Comparison of ENCODE assay signal across 22 mouse cellular contexts in the genomic region with DNA sequence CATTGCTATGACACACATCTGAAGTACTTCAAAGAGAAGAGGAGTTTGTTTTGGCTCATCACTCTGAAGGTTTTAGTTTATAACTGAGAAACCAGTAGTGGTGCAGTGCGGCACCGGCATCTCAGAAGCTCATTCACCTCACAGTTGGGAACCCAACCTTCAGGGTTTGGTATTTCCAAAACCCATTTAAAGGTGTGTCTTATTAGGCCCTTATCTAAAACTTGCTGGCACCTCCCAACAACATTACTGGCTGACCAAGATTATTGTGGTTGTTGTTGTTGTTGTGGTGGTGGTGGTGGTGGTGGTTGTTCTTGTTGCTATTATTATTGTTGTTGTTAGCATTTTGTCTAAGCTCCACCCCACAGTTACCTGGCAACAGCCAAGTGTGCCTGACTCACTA. TPM values are rescaled to one million over a fixed set of nuclear protein-coding genes. Genes with fewer than 3 reads are reported as not detected.
DNase-seq lines count a peak whose midpoint lies in the region; ATAC-seq and TF ChIP-seq lines count a peak whose summit lies in the region.
"Had no signal": no experiment of that assay in that cellular context is flagged by ENCODE, and none has a peak within 500 bp of the region (broad histone marks: within the 10 kb centered on the region; RNA-seq: fewer than 3 reads in every experiment).

No protein-coding gene starts in this region.

- H3K4me1 ChIP-seq in heart, embryonic 10.5 days = peaks cover 5% of the 10 kb centered on the region; the same call in 1 of the 2 replicates
- H3K4me1 ChIP-seq in heart, adult 2 months (ENCODE audit: control insufficient read depth, insufficient read depth, low read length) = no peaks in the 10 kb centered on the region; the same call in 1 of the 2 replicates
- H3K4me1 ChIP-seq in liver, embryonic 11.5 days (replicated peaks; ENCODE audit: control insufficient read depth, insufficient read depth, low read length) = peaks cover 8% of the 10 kb centered on the region
- peaks cover 44% of the 10 kb centered on the region for H3K4me1 ChIP-seq in liver, embryonic 15.5 days (replicated peaks)
- H3K4me1 ChIP-seq: embryonic facial prominence, embryonic 15.5 days had no signal

- no peak for TF ChIP-seq EP300 in heart, adult 2 months (IDR thresholded peaks at IDR 0.05; ENCODE audit: insufficient read depth, low read depth, low read length)

- H3K79me2 ChIP-seq in heart, adult 2 months (replicated peaks; ENCODE audit: control insufficient read depth, insufficient read depth, low read length) = no peaks in the 10 kb centered on the region

- no peaks in the 10 kb centered on the region for H3K36me3 ChIP-seq in heart, embryonic 10.5 days
- no peaks in the 10 kb centered on the region for H3K36me3 ChIP-seq in heart, adult 2 months (ENCODE audit: control insufficient read depth, insufficient read depth, low read length)
- no peaks in the 10 kb centered on the region for H3K36me3 ChIP-seq in liver, embryonic 11.5 days (ENCODE audit: control insufficient read depth, insufficient read depth, low read length)
- no peaks in the 10 kb centered on the region for H3K36me3 ChIP-seq in liver, embryonic 15.5 days (replicated peaks)
- H3K36me3 ChIP-seq: embryonic facial prominence, embryonic 15.5 days; G1E; hindbrain, embryonic 13.5 days had no signal

- no peak overlapping the region for H3K27ac ChIP-seq in heart, embryonic 10.5 days
- H3K27ac ChIP-seq in heart, adult 2 months = no peak overlapping the region
- peak overlapping the region; percentile 15; the same call in 1 of the 2 replicates for H3K27ac ChIP-seq in liver, embryonic 11.5 days (ENCODE audit: low read depth, low read length)
- H3K27ac ChIP-seq in liver, embryonic 15.5 days (replicated peaks) = peak overlapping the region; percentile 86
- H3K27ac ChIP-seq: embryonic facial prominence, embryonic 15.5 days; forebrain, embryonic 13.5 days; hindbrain, embryonic 13.5 days had no signal

- H3K4me3 ChIP-seq in heart, embryonic 10.5 days = no peak overlapping the region
- H3K4me3 ChIP-seq in heart, adult 2 months = no peak overlapping the region
- no peak overlapping the region for H3K4me3 ChIP-seq in liver, embryonic 11.5 days (ENCODE audit: low read depth, low read length)
- H3K4me3 ChIP-seq in liver, embryonic 15.5 days (replicated peaks) = no peak overlapping the region
- H3K4me3 ChIP-seq: embryonic facial prominence, embryonic 15.5 days; forebrain, embryonic 13.5 days; hindbrain, embryonic 13.5 days had no signal

- no peaks in the 10 kb centered on the region for H3K27me3 ChIP-seq in heart, embryonic 10.5 days (ENCODE audit: insufficient read depth, poor library complexity, severe bottlenecking)
- no peaks in the 10 kb centered on the region for H3K27me3 ChIP-seq in heart, adult 2 months (ENCODE audit: control insufficient read depth, insufficient read depth, low read length)
- no peaks in the 10 kb centered on the region for H3K27me3 ChIP-seq in liver, embryonic 11.5 days (replicated peaks; ENCODE audit: control insufficient read depth, insufficient read depth, low read length)
- H3K27me3 ChIP-seq in liver, embryonic 15.5 days = no peaks in the 10 kb centered on the region
- H3K27me3 ChIP-seq: embryonic facial prominence, embryonic 15.5 days; forebrain, embryonic 13.5 days; hindbrain, embryonic 13.5 days had no signal

- DNase-seq in heart, embryonic 10.5 days (ENCODE audit: low spot score) = peak; percentile 35
- no peak for DNase-seq in heart, adult 2 months
- no peak for DNase-seq in liver, embryonic 11.5 days (ENCODE audit: low spot score)
- no peak for DNase-seq in ovary, postnatal 10 days (ENCODE audit: low spot score)
- no peak for DNase-seq in heart, postnatal 4 days
- DNase-seq in gastrocnemius, postnatal 36 days = no peak
- DNase-seq: adrenal gland, adult 8-10 months; B cell, adult 2 months; cerebellum, adult 11 months; cerebellum, adult 8-10 months; cerebellum, postnatal 14 days; embryo, embryonic 11 days; forebrain, postnatal 0 days; gastrocnemius, postnatal 14 days; heart, postnatal 10 days had no signal

- H3K9ac ChIP-seq in heart, adult 2 months (ENCODE audit: low read depth, low read length) = no peak overlapping the region
- H3K9ac ChIP-seq in liver, embryonic 11.5 days (ENCODE audit: low read depth, low read length) = no peak overlapping the region
- H3K9ac ChIP-seq in liver, embryonic 15.5 days = no peak overlapping the region
- H3K9ac ChIP-seq: embryonic facial prominence, embryonic 15.5 days; forebrain, embryonic 13.5 days; forebrain, postnatal 0 days; hindbrain, embryonic 13.5 days had no signal

- TF ChIP-seq CTCF in heart, adult 2 months (IDR thresholded peaks at IDR 0.05) = no peak

- TF ChIP-seq POLR2A in heart, adult 2 months (IDR thresholded peaks at IDR 0.05; ENCODE audit: insufficient read depth, low read depth, low read length) = no peak

- 90% methylated on average over 2 of the region's 2 CpGs for WGBS in heart, embryonic 10.5 days
- 88% methylated on average over 2 of the region's 2 CpGs for WGBS in heart, adult 2 months
- WGBS in liver, embryonic 11.5 days = 92% methylated on average over 2 of the region's 2 CpGs
- 77% methylated on average over 2 of the region's 2 CpGs for WGBS in liver, embryonic 15.5 days (ENCODE audit: insufficient replicate concordance)

- intact Hi-C loops in heart, adult 2 months (cut with DNase I) = no loop called here
- intact Hi-C loops in gastrocnemius, postnatal 36 days (cut with DNase I) = no loop called here

- H3K4me2 ChIP-seq in liver, embryonic 11.5 days = no peak overlapping the region
- H3K4me2 ChIP-seq in liver, embryonic 15.5 days = peak overlapping the region; percentile 47
- H3K4me2 ChIP-seq: embryonic facial prominence, embryonic 15.5 days; forebrain, embryonic 13.5 days; hindbrain, embryonic 13.5 days had no signal

- no peaks in the 10 kb centered on the region for H3K9me3 ChIP-seq in heart, embryonic 10.5 days
- no peaks in the 10 kb centered on the region for H3K9me3 ChIP-seq in liver, embryonic 11.5 days (ENCODE audit: control insufficient read depth, low read length)
- H3K9me3 ChIP-seq in liver, embryonic 15.5 days (replicated peaks) = no peaks in the 10 kb centered on the region
- H3K9me3 ChIP-seq: embryonic facial prominence, embryonic 15.5 days; forebrain, embryonic 13.5 days; G1E; hindbrain, embryonic 13.5 days had no signal

- 0 out of 2 replicates have a peak, but pooled peaks have one; percentile 11 for ATAC-seq in liver, embryonic 11.5 days (replicated peaks; ENCODE audit: low FRiP score)
- ATAC-seq in liver, embryonic 15.5 days (ENCODE audit: insufficient read depth) = peak; percentile 49
- ATAC-seq in megakaryocyte-erythroid progenitor cell, adult 5-6 weeks (replicated peaks; ENCODE audit: low FRiP score, low TSS enrichment, poor library complexity, severe bottlenecking) = peak; percentile 49; the same call in 1 of the 2 replicates
- ATAC-seq: CD4-positive, CD25-positive, alpha-beta regulatory T cell, adult 4 months; forebrain, embryonic 13.5 days; forebrain, postnatal 0 days had no signal

RNA-seq across cellular contexts. Expression of a gene that starts 58.7 kb away (rescaled TPM):
- 41.9 and 45.6 TPM in 2 replicates for polyA plus RNA-seq in heart, embryonic 10.5 days (2016; fragmentation: Nextera tagmentation; extraction: Ambion mirVana)
- 100 to 1,000 TPM in 1 of 2 experiments, 10 to 100 TPM in 1; 83.4 to 131 TPM for total RNA-seq in heart, adult 2 months (2021)
- 18.5 and 27.4 TPM in 2 replicates for polyA plus RNA-seq in heart, adult 2 months (2012; rRNA removed)
- polyA plus RNA-seq in liver, embryonic 11.5 days (2014; fragmentation: Nextera tagmentation; extraction: Ambion mirVana) = 54.3 and 62.8 TPM in 2 replicates
- 93.8 and 100 TPM in 2 replicates for polyA plus RNA-seq in liver, embryonic 15.5 days (2015; fragmentation: Nextera tagmentation; extraction: Ambion mirVana)
- total RNA-seq in megakaryocyte-erythroid progenitor cell, adult 5-6 weeks (2014; fragmentation: Nextera tagmentation) = 44.1 and 53.9 TPM in 2 replicates
- total RNA-seq in megakaryocyte-erythroid progenitor cell, adult 5-6 weeks (2017) = 67.6 and 88.7 TPM in 2 replicates
- total RNA-seq in heart, postnatal 4 days (2021) = 10 to 100 TPM; 34.8 to 40.0 TPM
- 10 to 100 TPM; 36.6 to 53.7 TPM for total RNA-seq in gastrocnemius, postnatal 36 days (2021)

Comparison
In these comparisons a context has a peak if more than half of its experiments do, and no peak if none do; other contexts are left out.
1. H3K27ac ChIP-seq: peak in liver, embryonic 11.5 days (single experiment) and liver, embryonic 15.5 days (single experiment); none in heart, embryonic 10.5 days (single experiment) and heart, adult 2 months (single experiment).
2. Peak in every context shown above with its lines, with median percentiles within 50 percentile points of each other: ATAC-seq.